16 mouse cellular contexts compared by ENCODE assay signal in genomic region chr3:38194001-38194400, GRCm38 (mm10).
DNase-seq lines count a peak whose midpoint lies in the region; ATAC-seq and TF ChIP-seq lines count a peak whose summit lies in the region.
"Had no signal": no experiment of that assay in that cellular context is flagged by ENCODE, and none has a peak within 500 bp of the region (broad histone marks: within the 10 kb centered on the region; RNA-seq: fewer than 3 reads in every experiment).

No protein-coding gene starts in this region.

- no peak overlapping the region for H3K27ac ChIP-seq in heart, adult 2 months
- H3K27ac ChIP-seq in heart, embryonic 11.5 days (ENCODE audit: low read depth, low read length) = no peak overlapping the region
- H3K27ac ChIP-seq: hindbrain, embryonic 15.5 days; midbrain, embryonic 13.5 days; neural tube, embryonic 13.5 days had no signal

- no peaks in the 10 kb centered on the region for H3K4me1 ChIP-seq in heart, adult 2 months (ENCODE audit: control insufficient read depth, insufficient read depth, low read length)
- no peaks in the 10 kb centered on the region for H3K4me1 ChIP-seq in heart, embryonic 11.5 days (ENCODE audit: control insufficient read depth, insufficient read depth, low read length)
- H3K4me1 ChIP-seq: hindbrain, embryonic 15.5 days; midbrain, embryonic 13.5 days; neural tube, embryonic 13.5 days had no signal

- no peak for ATAC-seq in heart, embryonic 11.5 days (replicated peaks; ENCODE audit: insufficient number of reproducible peaks, low FRiP score, low TSS enrichment)
- ATAC-seq: midbrain, embryonic 13.5 days had no signal

- intact Hi-C loops in heart, adult 2 months (cut with DNase I) = no loop called here
- intact Hi-C loops in left cerebral cortex, postnatal 25 days (cut with DNase I) = no loop called here

- no peak overlapping the region for H3K9ac ChIP-seq in heart, adult 2 months (ENCODE audit: low read depth, low read length)
- no peak overlapping the region for H3K9ac ChIP-seq in heart, embryonic 11.5 days (ENCODE audit: low read depth, low read length)
- H3K9ac ChIP-seq: hindbrain, embryonic 15.5 days; midbrain, embryonic 13.5 days; neural tube, embryonic 13.5 days had no signal

- no peaks in the 10 kb centered on the region for H3K27me3 ChIP-seq in heart, adult 2 months (ENCODE audit: control insufficient read depth, insufficient read depth, low read length)
- H3K27me3 ChIP-seq in heart, embryonic 11.5 days (ENCODE audit: control insufficient read depth, insufficient read depth, low read length) = no peaks in the 10 kb centered on the region
- H3K27me3 ChIP-seq: hindbrain, embryonic 15.5 days; midbrain, embryonic 13.5 days; neural tube, embryonic 13.5 days had no signal

- WGBS in heart, adult 2 months = 69% methylated on average over 4 of the region's 4 CpGs
- 80% methylated on average over 4 of the region's 4 CpGs for WGBS in heart, embryonic 11.5 days (ENCODE audit: insufficient replicate concordance)

- no peak for TF ChIP-seq CTCF in heart, adult 2 months (IDR thresholded peaks at IDR 0.05)
- no peak for TF ChIP-seq CTCF in brain, embryonic 14.5 days (IDR thresholded peaks at IDR 0.05; ENCODE audit: borderline replicate concordance, extremely low read depth, insufficient read depth, insufficient read length)

- no peaks in the 10 kb centered on the region for H3K79me2 ChIP-seq in heart, adult 2 months (replicated peaks; ENCODE audit: control insufficient read depth, insufficient read depth, low read length)

- no peak for TF ChIP-seq POLR2A in heart, adult 2 months (IDR thresholded peaks at IDR 0.05; ENCODE audit: insufficient read depth, low read depth, low read length)
- TF ChIP-seq POLR2A in brain, embryonic 14.5 days (IDR thresholded peaks at IDR 0.05; ENCODE audit: borderline replicate concordance, extremely low read depth, insufficient read depth, insufficient read length, poor library complexity, severe bottlenecking) = no peak

- H3K36me3 ChIP-seq in heart, adult 2 months (ENCODE audit: control insufficient read depth, insufficient read depth, low read length) = no peaks in the 10 kb centered on the region
- H3K36me3 ChIP-seq in heart, embryonic 11.5 days (ENCODE audit: control insufficient read depth, insufficient read depth, low read length) = no peaks in the 10 kb centered on the region
- H3K36me3 ChIP-seq: G1E; hindbrain, embryonic 15.5 days; midbrain, embryonic 13.5 days; neural tube, embryonic 13.5 days had no signal

- DNase-seq in heart, adult 2 months = peak; percentile 29 to 53
- DNase-seq in brain, embryonic 14.5 days (ENCODE audit: low read depth) = peak; percentile 11
- peak; percentile 71 for DNase-seq in gastrocnemius, postnatal 25 days
- DNase-seq in lung, postnatal 10 days = peak; percentile 73
- no peak for DNase-seq in right cerebral cortex, postnatal 10 days (ENCODE audit: low spot score in 2 of 2)
- no peak for DNase-seq in left cerebral cortex, postnatal 25 days (ENCODE audit: low spot score in 2 of 2)
- DNase-seq in adrenal gland, adult 8-10 months = no peak
- DNase-seq: cerebellum, adult 11 months; layer of hippocampus, adult 9-11 months; right cerebral cortex, adult 18-20 months had no signal

- H3K9me3 ChIP-seq in heart, embryonic 11.5 days (replicated peaks; ENCODE audit: control insufficient read depth, low read length) = no peaks in the 10 kb centered on the region
- H3K9me3 ChIP-seq: G1E; hindbrain, embryonic 15.5 days; midbrain, embryonic 13.5 days; neural tube, embryonic 13.5 days had no signal

- TF ChIP-seq EP300 in heart, adult 2 months (IDR thresholded peaks at IDR 0.05; ENCODE audit: insufficient read depth, low read depth, low read length) = no peak

- H3K4me2 ChIP-seq in heart, embryonic 11.5 days = no peak overlapping the region
- H3K4me2 ChIP-seq: hindbrain, embryonic 15.5 days; midbrain, embryonic 13.5 days; neural tube, embryonic 13.5 days had no signal

- no peak overlapping the region for H3K4me3 ChIP-seq in heart, adult 2 months
- no peak overlapping the region for H3K4me3 ChIP-seq in heart, embryonic 11.5 days (ENCODE audit: low read depth, low read length)
- H3K4me3 ChIP-seq: erythroblast, embryonic 14.5 days; hindbrain, embryonic 15.5 days; midbrain, embryonic 13.5 days; neural tube, embryonic 13.5 days had no signal

Comparison
In these comparisons a context has a peak if more than half of its experiments do, and no peak if none do; other contexts are left out.
1. DNase-seq: peak in heart, adult 2 months (2 of 2), brain, embryonic 14.5 days (single experiment), gastrocnemius, postnatal 25 days (single experiment) and lung, postnatal 10 days (single experiment); none in right cerebral cortex, postnatal 10 days (0 of 2), left cerebral cortex, postnatal 25 days (0 of 2) and adrenal gland, adult 8-10 months (single experiment).